ENCODE assay signal across 20 mouse cellular contexts in the genomic region with DNA sequence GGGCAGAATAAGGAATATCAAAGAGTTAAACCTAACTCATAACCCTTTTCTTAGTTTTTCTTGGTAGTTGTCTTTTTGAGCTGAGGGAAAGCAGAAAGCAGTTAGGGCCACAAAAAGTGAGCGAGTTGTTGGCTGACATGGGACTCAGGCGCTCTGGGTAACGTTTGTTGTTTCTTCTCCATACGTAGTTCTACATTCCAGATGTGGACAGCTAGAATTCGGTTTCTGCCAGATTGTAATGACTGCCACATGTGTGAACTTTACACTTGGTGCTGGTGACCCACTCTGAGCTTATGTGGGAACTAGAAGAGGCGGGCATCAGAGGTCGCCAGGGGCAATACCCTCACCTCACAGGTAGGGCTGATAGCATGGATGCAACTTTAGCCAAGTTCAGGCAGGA.
DNase-seq lines count a peak whose midpoint lies in the region; ATAC-seq lines count a peak whose summit lies in the region.
"Had no signal": no experiment of that assay in that cellular context is flagged by ENCODE, and none has a peak within 500 bp of the region (broad histone marks: within the 10 kb centered on the region; RNA-seq: fewer than 3 reads in every experiment).

No protein-coding gene starts in this region.

- no peak overlapping the region for H3K27ac ChIP-seq in midbrain, embryonic 11.5 days (ENCODE audit: low read depth, low read length)
- H3K27ac ChIP-seq in midbrain, embryonic 15.5 days, result no peak overlapping the region
- peak overlapping the region; percentile 48; the same call in 1 of the 2 replicates for H3K27ac ChIP-seq in embryonic facial prominence, embryonic 12.5 days
- H3K27ac ChIP-seq in limb, embryonic 11.5 days (replicated peaks; ENCODE audit: low read depth, low read length), result no peak overlapping the region
- H3K27ac ChIP-seq: forebrain, embryonic 13.5 days; hindbrain, embryonic 14.5 days; kidney, postnatal 0 days; layer of hippocampus, adult 2 months; left cerebral cortex, adult 2 months; macrophage; midbrain, embryonic 13.5 days; stomach, embryonic 15.5 days had no signal

- intact Hi-C loops in left cerebral cortex, postnatal 4 days (cut with DNase I), result no loop called here

- no peak overlapping the region for H3K4me3 ChIP-seq in midbrain, embryonic 11.5 days (ENCODE audit: low read depth, low read length)
- no peak overlapping the region for H3K4me3 ChIP-seq in midbrain, embryonic 15.5 days
- no peak overlapping the region for H3K4me3 ChIP-seq in embryonic facial prominence, embryonic 12.5 days
- no peak overlapping the region for H3K4me3 ChIP-seq in limb, embryonic 11.5 days (ENCODE audit: low read depth, low read length)
- H3K4me3 ChIP-seq: forebrain, embryonic 13.5 days; layer of hippocampus, adult 2 months; left cerebral cortex, adult 2 months; midbrain, embryonic 13.5 days; stomach, embryonic 15.5 days had no signal

- H3K4me2 ChIP-seq in midbrain, embryonic 11.5 days, result no peak overlapping the region
- H3K4me2 ChIP-seq in midbrain, embryonic 15.5 days, result no peak overlapping the region
- H3K4me2 ChIP-seq in embryonic facial prominence, embryonic 12.5 days (replicated peaks), result no peak overlapping the region
- H3K4me2 ChIP-seq in limb, embryonic 11.5 days (ENCODE audit: low read depth, severe bottlenecking), result no peak overlapping the region
- H3K4me2 ChIP-seq: forebrain, embryonic 13.5 days; hindbrain, embryonic 14.5 days; midbrain, embryonic 13.5 days; stomach, embryonic 15.5 days had no signal

- H3K4me1 ChIP-seq in midbrain, embryonic 11.5 days (ENCODE audit: control insufficient read depth, insufficient read depth, low read length), result no peaks in the 10 kb centered on the region
- H3K4me1 ChIP-seq in midbrain, embryonic 15.5 days, result 0 out of 2 replicates have a peak, but pooled peaks cover 2% of the 10 kb centered on the region
- peaks cover 15% of the 10 kb centered on the region for H3K4me1 ChIP-seq in embryonic facial prominence, embryonic 12.5 days
- H3K4me1 ChIP-seq in limb, embryonic 11.5 days (ENCODE audit: control insufficient read depth, insufficient read depth, low read length), result peaks cover 5% of the 10 kb centered on the region; the same call in 1 of the 2 replicates
- H3K4me1 ChIP-seq: midbrain, embryonic 13.5 days had no signal

- H3K36me3 ChIP-seq in midbrain, embryonic 11.5 days (ENCODE audit: control insufficient read depth, insufficient read depth, low read length), result no peaks in the 10 kb centered on the region
- H3K36me3 ChIP-seq in midbrain, embryonic 15.5 days (replicated peaks), result no peaks in the 10 kb centered on the region
- H3K36me3 ChIP-seq in embryonic facial prominence, embryonic 12.5 days, result no peaks in the 10 kb centered on the region
- no peaks in the 10 kb centered on the region for H3K36me3 ChIP-seq in limb, embryonic 11.5 days (ENCODE audit: control insufficient read depth, insufficient read depth, low read length)
- H3K36me3 ChIP-seq: midbrain, embryonic 13.5 days; stomach, embryonic 15.5 days had no signal

- H3K27me3 ChIP-seq in midbrain, embryonic 11.5 days (ENCODE audit: control insufficient read depth, insufficient read depth, low read length), result no peaks in the 10 kb centered on the region
- no peaks in the 10 kb centered on the region for H3K27me3 ChIP-seq in midbrain, embryonic 15.5 days (replicated peaks)
- H3K27me3 ChIP-seq in embryonic facial prominence, embryonic 12.5 days, result no peaks in the 10 kb centered on the region
- H3K27me3 ChIP-seq in limb, embryonic 11.5 days (ENCODE audit: control insufficient read depth, insufficient read depth, low read length), result no peaks in the 10 kb centered on the region
- H3K27me3 ChIP-seq: forebrain, embryonic 13.5 days; midbrain, embryonic 13.5 days; stomach, embryonic 15.5 days had no signal

- DNase-seq in midbrain, embryonic 11.5 days (ENCODE audit: low spot score, missing footprints), result peak; percentile 65
- DNase-seq in limb, embryonic 11.5 days (ENCODE audit: low spot score), result peak; percentile 39
- DNase-seq in left cerebral cortex, postnatal 4 days, result no peak
- DNase-seq in right cerebral cortex, postnatal 14 days, result no peak
- no peak for DNase-seq in Muller cell, postnatal 12 days (ENCODE audit: inconsistent ontology term)
- DNase-seq: adrenal gland, adult 2 months; cerebellum, postnatal 14 days; kidney, adult 11 months; lung, adult 2 months; thymus, adult 2 months had no signal

- WGBS in midbrain, embryonic 11.5 days, result 83% methylated on average over 7 of the region's 7 CpGs
- WGBS in midbrain, embryonic 15.5 days, result 93% methylated on average over 7 of the region's 7 CpGs
- 26% methylated on average over 7 of the region's 7 CpGs for WGBS in embryonic facial prominence, embryonic 12.5 days
- 33% methylated on average over 7 of the region's 7 CpGs for WGBS in limb, embryonic 11.5 days

- ATAC-seq in midbrain, embryonic 11.5 days (ENCODE audit: low FRiP score), result no peak
- no peak for ATAC-seq in midbrain, embryonic 15.5 days (replicated peaks)
- ATAC-seq in embryonic facial prominence, embryonic 12.5 days (ENCODE audit: insufficient number of reproducible peaks, insufficient read depth, low FRiP score, low TSS enrichment), result no peak
- no peak for ATAC-seq in limb, embryonic 11.5 days (ENCODE audit: insufficient number of reproducible peaks, low FRiP score, low TSS enrichment, low read depth)
- ATAC-seq: forebrain, embryonic 13.5 days; midbrain, embryonic 13.5 days had no signal

- no peaks in the 10 kb centered on the region for H3K9me3 ChIP-seq in midbrain, embryonic 11.5 days (ENCODE audit: control insufficient read depth, low read length)
- H3K9me3 ChIP-seq in midbrain, embryonic 15.5 days, result no peaks in the 10 kb centered on the region
- no peaks in the 10 kb centered on the region for H3K9me3 ChIP-seq in embryonic facial prominence, embryonic 12.5 days
- H3K9me3 ChIP-seq in limb, embryonic 11.5 days (ENCODE audit: control insufficient read depth, low read length), result no peaks in the 10 kb centered on the region
- H3K9me3 ChIP-seq: forebrain, embryonic 13.5 days; midbrain, embryonic 13.5 days; stomach, embryonic 15.5 days had no signal

- no peak overlapping the region for H3K9ac ChIP-seq in midbrain, embryonic 11.5 days (ENCODE audit: low read length)
- no peak overlapping the region for H3K9ac ChIP-seq in midbrain, embryonic 15.5 days
- no peak overlapping the region for H3K9ac ChIP-seq in embryonic facial prominence, embryonic 12.5 days
- H3K9ac ChIP-seq in limb, embryonic 11.5 days (ENCODE audit: low read length), result no peak overlapping the region
- H3K9ac ChIP-seq: forebrain, embryonic 13.5 days; hindbrain, embryonic 14.5 days; midbrain, embryonic 13.5 days; stomach, embryonic 15.5 days had no signal

Comparison
In these comparisons a context has a peak if more than half of its experiments do, and no peak if none do; other contexts are left out.
1. DNase-seq: peak in midbrain, embryonic 11.5 days (single experiment) and limb, embryonic 11.5 days (single experiment); none in left cerebral cortex, postnatal 4 days (single experiment), right cerebral cortex, postnatal 14 days (single experiment) and Muller cell, postnatal 12 days (single experiment).